In genomic region chr8:71461152-71461840, GRCm38 (mm10) we compare ENCODE assay signal across 11 mouse cellular contexts. TPM values are rescaled to one million over a fixed set of nuclear protein-coding genes. Genes with fewer than 3 reads are reported as not detected.
DNase-seq lines count a peak whose midpoint lies in the region; ATAC-seq lines count a peak whose summit lies in the region.
"Had no signal": no experiment of that assay in that cellular context is flagged by ENCODE, and none has a peak within 500 bp of the region (broad histone marks: within the 10 kb centered on the region; RNA-seq: fewer than 3 reads in every experiment).

No protein-coding gene starts in this region.

- no peak overlapping the region for H3K27ac ChIP-seq in embryonic facial prominence, embryonic 13.5 days
- H3K27ac ChIP-seq in midbrain, embryonic 14.5 days (replicated peaks; ENCODE audit: low read depth, low read length) = no peak overlapping the region
- H3K27ac ChIP-seq: embryonic facial prominence, embryonic 15.5 days; liver, embryonic 13.5 days had no signal

- no peak overlapping the region for H3K4me2 ChIP-seq in embryonic facial prominence, embryonic 13.5 days
- peak overlapping the region; percentile 19 for H3K4me2 ChIP-seq in midbrain, embryonic 14.5 days (ENCODE audit: low read length)

- DNase-seq in cerebellum, adult 11 months = peak; percentile 48
- peak; percentile 10 to 34 for DNase-seq in layer of hippocampus, postnatal 10 days (ENCODE audit: low spot score in 2 of 2)
- no peak for DNase-seq in layer of hippocampus, adult 18-20 months (ENCODE audit: low spot score in 2 of 2)
- no peak for DNase-seq in midbrain, embryonic 14.5 days
- no peak for DNase-seq in lung, postnatal 36 days
- DNase-seq: gastrocnemius, postnatal 14 days; liver, embryonic 13.5 days had no signal

- ATAC-seq in cerebellum, adult (ENCODE audit: insufficient number of reproducible peaks, low FRiP score, low TSS enrichment) = no peak
- ATAC-seq in embryonic facial prominence, embryonic 13.5 days (ENCODE audit: insufficient number of reproducible peaks, insufficient read depth, low FRiP score, low TSS enrichment, low read depth) = no peak
- ATAC-seq in midbrain, embryonic 14.5 days (ENCODE audit: low FRiP score, low TSS enrichment) = no peak
- no peak for ATAC-seq in frontal cortex, adult (ENCODE audit: low TSS enrichment)

- H3K9ac ChIP-seq in embryonic facial prominence, embryonic 13.5 days = 0 out of 2 replicates have a peak overlapping the region, but pooled peaks have one; percentile 28
- H3K9ac ChIP-seq in midbrain, embryonic 14.5 days (replicated peaks; ENCODE audit: low read length) = no peak overlapping the region; the same call in 1 of the 2 replicates
- H3K9ac ChIP-seq: embryonic facial prominence, embryonic 15.5 days; liver, embryonic 13.5 days had no signal

- WGBS in embryonic facial prominence, embryonic 13.5 days = 83% methylated on average over 47 of the region's 47 CpGs
- WGBS in midbrain, embryonic 14.5 days = 84% methylated on average over 47 of the region's 47 CpGs

- H3K4me1 ChIP-seq in embryonic facial prominence, embryonic 13.5 days = peaks cover 33% of the 10 kb centered on the region
- peaks cover 33% of the 10 kb centered on the region for H3K4me1 ChIP-seq in midbrain, embryonic 14.5 days (ENCODE audit: control insufficient read depth, insufficient read depth, low read length)

- H3K36me3 ChIP-seq in embryonic facial prominence, embryonic 13.5 days = peaks cover 50% of the 10 kb centered on the region
- peaks cover 49% of the 10 kb centered on the region for H3K36me3 ChIP-seq in midbrain, embryonic 14.5 days (ENCODE audit: control insufficient read depth, insufficient read depth, low read length)

- H3K4me3 ChIP-seq in embryonic facial prominence, embryonic 13.5 days = no peak overlapping the region
- no peak overlapping the region for H3K4me3 ChIP-seq in midbrain, embryonic 14.5 days (replicated peaks; ENCODE audit: low read depth, low read length)

- H3K9me3 ChIP-seq in embryonic facial prominence, embryonic 13.5 days = no peaks in the 10 kb centered on the region
- H3K9me3 ChIP-seq in midbrain, embryonic 14.5 days (ENCODE audit: control insufficient read depth, low read length) = no peaks in the 10 kb centered on the region
- H3K9me3 ChIP-seq: embryonic facial prominence, embryonic 15.5 days; liver, embryonic 13.5 days had no signal

- H3K27me3 ChIP-seq in embryonic facial prominence, embryonic 13.5 days = no peaks in the 10 kb centered on the region
- H3K27me3 ChIP-seq in midbrain, embryonic 14.5 days (ENCODE audit: control insufficient read depth, insufficient read depth, low read length) = no peaks in the 10 kb centered on the region
- H3K27me3 ChIP-seq: embryonic facial prominence, embryonic 15.5 days had no signal

RNA-seq across cellular contexts. Expression of gene Abhd8, which starts 2.2 kb away (rescaled TPM):
- total RNA-seq in layer of hippocampus, postnatal 10 days (2021) = 100 to 1,000 TPM; 145 to 159 TPM
- total RNA-seq in layer of hippocampus, adult 18-20 months (2021) = 100 to 1,000 TPM; 287 to 312 TPM
- polyA plus RNA-seq in embryonic facial prominence, embryonic 13.5 days (2015; fragmentation: Nextera tagmentation; extraction: Ambion mirVana) = 61.4 and 69.5 TPM in 2 replicates
- 119 and 133 TPM in 2 replicates for polyA plus RNA-seq in midbrain, embryonic 14.5 days (2014; fragmentation: Nextera tagmentation; extraction: Ambion mirVana)

RNA-seq across cellular contexts. Expression of gene Mrpl34, which starts 3.5 kb away (rescaled TPM):
- total RNA-seq in layer of hippocampus, postnatal 10 days (2021) = 10 to 100 TPM; 59.5 to 69.2 TPM
- total RNA-seq in layer of hippocampus, adult 18-20 months (2021) = 10 to 100 TPM; 48.1 to 48.9 TPM
- 146 and 148 TPM in 2 replicates for polyA plus RNA-seq in embryonic facial prominence, embryonic 13.5 days (2015; fragmentation: Nextera tagmentation; extraction: Ambion mirVana)
- polyA plus RNA-seq in midbrain, embryonic 14.5 days (2014; fragmentation: Nextera tagmentation; extraction: Ambion mirVana) = 199 and 222 TPM in 2 replicates

RNA-seq across cellular contexts. Expression of gene Dda1, which starts 7.7 kb away (rescaled TPM):
- 100 to 1,000 TPM; 128 to 130 TPM for total RNA-seq in layer of hippocampus, postnatal 10 days (2021)
- 10 to 100 TPM; 82.5 to 91.6 TPM for total RNA-seq in layer of hippocampus, adult 18-20 months (2021)
- polyA plus RNA-seq in embryonic facial prominence, embryonic 13.5 days (2015; fragmentation: Nextera tagmentation; extraction: Ambion mirVana) = 109 and 113 TPM in 2 replicates
- 213 and 233 TPM in 2 replicates for polyA plus RNA-seq in midbrain, embryonic 14.5 days (2014; fragmentation: Nextera tagmentation; extraction: Ambion mirVana)

RNA-seq across cellular contexts. Expression of gene Ano8, which starts 24.5 kb away (rescaled TPM):
- total RNA-seq in layer of hippocampus, postnatal 10 days (2021) = 10 to 100 TPM; 64.3 to 71.5 TPM
- total RNA-seq in layer of hippocampus, adult 18-20 months (2021) = 10 to 100 TPM; 48.4 to 49.2 TPM
- 2.2 and 3.0 TPM in 2 replicates for polyA plus RNA-seq in embryonic facial prominence, embryonic 13.5 days (2015; fragmentation: Nextera tagmentation; extraction: Ambion mirVana)
- 7.7 and 9.4 TPM in 2 replicates for polyA plus RNA-seq in midbrain, embryonic 14.5 days (2014; fragmentation: Nextera tagmentation; extraction: Ambion mirVana)

RNA-seq across cellular contexts. Expression of gene Gtpbp3, which starts 26.6 kb away (rescaled TPM):
- total RNA-seq in layer of hippocampus, postnatal 10 days (2021) = 10 to 100 TPM; 26.4 to 29.4 TPM
- total RNA-seq in layer of hippocampus, adult 18-20 months (2021) = 10 to 100 TPM; 30.4 to 36.1 TPM
- 22.4 and 23.5 TPM in 2 replicates for polyA plus RNA-seq in embryonic facial prominence, embryonic 13.5 days (2015; fragmentation: Nextera tagmentation; extraction: Ambion mirVana)
- polyA plus RNA-seq in midbrain, embryonic 14.5 days (2014; fragmentation: Nextera tagmentation; extraction: Ambion mirVana) = 4.9 and 5.2 TPM in 2 replicates

Comparison
In these comparisons a context has a peak if more than half of its experiments do, and no peak if none do; other contexts are left out.
1. DNase-seq: peak in cerebellum, adult 11 months (single experiment) and layer of hippocampus, postnatal 10 days (2 of 2); none in layer of hippocampus, adult 18-20 months (0 of 2), midbrain, embryonic 14.5 days (single experiment) and lung, postnatal 36 days (single experiment).